Mouse (Mus musculus) liver, postnatal 0 days (tissue): ENCODE measurements around the gene Nprl3.

Source experiments
- CTCF ChIP-seq: sonication (generic); IDR thresholded peaks from 2 replicates; pipeline ENCODE4 v1.5.1; 2016; ENCODE audit warnings: antibody characterized with exemption, low read depth
- EP300 ChIP-seq: IDR thresholded peaks from 2 replicates; pipeline ENCODE4 v1.6.1; 2016; ENCODE audit warnings: antibody characterized with exemption, low read depth, mild to moderate bottlenecking

GRCm38 (mm10) chr11:32248350-32248749 is 19.2 kb downstream of the Nprl3 start:
- TF ChIP-seq CTCF: no peak
- no peak for TF ChIP-seq EP300
